ENCODE assay signal across 33 mouse cellular contexts in the genomic region with DNA sequence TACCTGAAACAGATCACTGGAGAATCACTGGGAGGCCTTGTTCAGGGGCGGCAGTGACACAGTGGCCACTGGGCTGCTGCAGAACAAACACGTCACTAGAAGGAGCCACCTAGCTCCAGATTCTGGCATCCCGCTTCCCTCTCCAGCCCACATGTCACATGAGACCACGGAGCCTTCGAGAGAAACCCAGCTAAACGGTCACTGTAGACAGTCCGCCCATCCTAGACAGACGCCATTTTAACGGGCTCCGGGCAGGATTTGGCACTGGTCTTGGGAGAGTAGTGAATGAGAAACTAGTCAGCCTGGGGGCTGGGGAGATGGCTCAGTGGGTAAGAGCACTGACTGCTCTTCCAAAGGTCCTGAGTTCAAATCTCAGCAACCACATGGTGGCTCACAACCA. TPM values are rescaled to one million over a fixed set of nuclear protein-coding genes. Genes with fewer than 3 reads are reported as not detected.
"Had no signal": no experiment of that assay in that cellular context is flagged by ENCODE, and none has a peak within 500 bp of the region (broad histone marks: within the 10 kb centered on the region; RNA-seq: fewer than 3 reads in every experiment).

No protein-coding gene starts in this region.

- H3K36me3 ChIP-seq: liver, embryonic 12.5 days; liver, embryonic 13.5 days; liver, embryonic 15.5 days; lung, embryonic 15.5 days had no signal

- DNase-seq: left cerebral cortex, postnatal 4 days; liver; liver, embryonic 13.5 days; liver, postnatal 0 days; lung, adult 18-20 months; lung, adult 2 months; lung, embryonic 14.5 days; lung, postnatal 10 days; lung, postnatal 14 days; lung, postnatal 4 days; midbrain, embryonic 14.5 days had no signal

- H3K27me3 ChIP-seq: limb, embryonic 12.5 days; limb, embryonic 13.5 days; limb, embryonic 15.5 days; liver, embryonic 15.5 days; lung, embryonic 15.5 days; midbrain, embryonic 12.5 days; midbrain, embryonic 13.5 days; midbrain, embryonic 15.5 days had no signal

- H3K4me3 ChIP-seq: limb, embryonic 12.5 days; limb, embryonic 13.5 days; limb, embryonic 15.5 days; liver, embryonic 12.5 days; liver, embryonic 13.5 days; liver, embryonic 15.5 days; lung, embryonic 15.5 days; megakaryocyte, embryonic 14.5 days; midbrain, embryonic 10.5 days; midbrain, embryonic 12.5 days; midbrain, embryonic 13.5 days; midbrain, embryonic 15.5 days; myocyte had no signal

- ATAC-seq: liver, embryonic 12.5 days; liver, postnatal 0 days; midbrain, embryonic 13.5 days; midbrain, embryonic 15.5 days; midbrain, embryonic 16.5 days had no signal

- H3K4me1 ChIP-seq: limb, embryonic 12.5 days; limb, embryonic 13.5 days; limb, embryonic 15.5 days; lung, embryonic 15.5 days; midbrain, embryonic 12.5 days; midbrain, embryonic 13.5 days; midbrain, embryonic 15.5 days had no signal

- H3K4me2 ChIP-seq: limb, embryonic 12.5 days; limb, embryonic 13.5 days; limb, embryonic 15.5 days; liver, embryonic 11.5 days; liver, embryonic 12.5 days; liver, embryonic 13.5 days; liver, embryonic 15.5 days; lung, embryonic 14.5 days; lung, embryonic 15.5 days; midbrain, embryonic 11.5 days; midbrain, embryonic 12.5 days; midbrain, embryonic 13.5 days; midbrain, embryonic 15.5 days had no signal

- H3K27ac ChIP-seq: limb, embryonic 12.5 days; limb, embryonic 13.5 days; limb, embryonic 15.5 days; liver, embryonic 12.5 days; liver, embryonic 13.5 days; liver, embryonic 14.5 days; liver, embryonic 15.5 days; lung, embryonic 15.5 days; macrophage; midbrain, embryonic 10.5 days; midbrain, embryonic 12.5 days; midbrain, embryonic 13.5 days; midbrain, embryonic 15.5 days had no signal

- H3K9me3 ChIP-seq: limb, embryonic 12.5 days; limb, embryonic 13.5 days; limb, embryonic 15.5 days; liver, embryonic 12.5 days; liver, embryonic 13.5 days; liver, embryonic 15.5 days; lung, embryonic 15.5 days; megakaryocyte, embryonic 14.5 days; midbrain, embryonic 10.5 days; midbrain, embryonic 12.5 days; midbrain, embryonic 13.5 days; midbrain, embryonic 15.5 days had no signal

- H3K9ac ChIP-seq: limb, embryonic 12.5 days; limb, embryonic 13.5 days; limb, embryonic 15.5 days; liver, embryonic 12.5 days; liver, embryonic 13.5 days; liver, embryonic 14.5 days; liver, embryonic 15.5 days; liver, postnatal 0 days; lung, embryonic 14.5 days; lung, embryonic 15.5 days; midbrain, embryonic 12.5 days; midbrain, embryonic 13.5 days; midbrain, embryonic 15.5 days had no signal

RNA-seq across cellular contexts. Expression of a gene that starts 42.4 kb away (rescaled TPM):
- total RNA-seq: left cerebral cortex, postnatal 10 days; left cerebral cortex, postnatal 14 days; left cerebral cortex, postnatal 25 days; left cerebral cortex, postnatal 36 days; left cerebral cortex, postnatal 4 days; monocyte, adult 5-6 weeks had no signal
- polyA plus RNA-seq: macrophage had no signal
